Mouse (Mus musculus) heart, postnatal 4 days (tissue): ENCODE measurements around the gene Plekhg5. TPM values are rescaled to one million over a fixed set of nuclear protein-coding genes. Genes with fewer than 3 reads are reported as not detected.

ENCODE experiments used
- DNase-seq: peaks from one replicate; pipeline ENCODE4 v3.0.0; 2021
- total RNA-seq, 2 experiments: library from RNA; stranded (reverse); gene quantifications; 2 replicates each; pipeline ENCODE4 v1.2.3; 2021

Gene Plekhg5
- total RNA-seq, 2 experiments from 2014 or later = 35.0 to 35.3 TPM

DNA sequence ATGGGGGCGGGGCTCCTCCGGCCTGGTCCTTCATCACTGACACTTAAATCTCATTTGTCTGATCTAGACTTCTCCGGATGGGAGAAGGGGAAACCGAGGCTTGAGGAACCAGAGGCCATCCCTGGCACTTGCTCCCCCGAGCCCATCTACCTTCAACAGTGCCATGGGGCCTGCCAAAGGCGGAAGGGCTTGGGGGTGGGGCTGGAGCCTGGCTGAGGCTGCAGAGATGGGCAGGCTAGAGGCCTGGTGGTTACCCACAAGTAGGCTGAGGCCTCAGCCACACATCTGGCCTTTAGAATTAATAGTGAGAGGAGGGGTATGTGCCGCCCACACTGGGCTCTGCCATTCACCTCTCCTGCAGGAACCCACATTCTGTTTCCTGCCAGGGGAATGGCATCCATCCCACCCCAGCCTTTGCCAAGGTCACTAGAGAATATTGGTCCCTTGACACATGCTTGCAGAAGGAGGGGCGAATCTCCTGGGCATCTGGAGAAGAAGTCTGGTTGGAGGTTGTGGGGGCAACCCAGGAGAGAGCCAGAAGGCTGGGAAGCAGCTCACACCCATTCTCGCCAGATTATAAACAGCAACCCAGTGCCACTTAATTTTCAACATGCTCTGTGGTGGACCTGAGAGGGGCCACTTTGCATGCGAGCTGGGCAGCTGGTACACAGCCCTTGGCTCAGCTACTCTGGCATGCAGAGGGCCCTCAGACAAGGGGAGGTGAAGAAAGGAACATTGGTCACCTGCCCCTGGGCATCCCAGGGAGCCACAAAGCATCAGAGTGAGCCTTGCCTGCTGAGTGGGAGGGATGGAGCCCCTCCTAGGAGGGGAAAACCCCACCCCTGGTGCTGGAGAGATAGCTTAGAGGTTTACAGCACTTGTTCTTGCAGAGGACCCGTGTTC lies 1.6 kb upstream of the Plekhg5 start:
- DNase-seq = no peak

DNA sequence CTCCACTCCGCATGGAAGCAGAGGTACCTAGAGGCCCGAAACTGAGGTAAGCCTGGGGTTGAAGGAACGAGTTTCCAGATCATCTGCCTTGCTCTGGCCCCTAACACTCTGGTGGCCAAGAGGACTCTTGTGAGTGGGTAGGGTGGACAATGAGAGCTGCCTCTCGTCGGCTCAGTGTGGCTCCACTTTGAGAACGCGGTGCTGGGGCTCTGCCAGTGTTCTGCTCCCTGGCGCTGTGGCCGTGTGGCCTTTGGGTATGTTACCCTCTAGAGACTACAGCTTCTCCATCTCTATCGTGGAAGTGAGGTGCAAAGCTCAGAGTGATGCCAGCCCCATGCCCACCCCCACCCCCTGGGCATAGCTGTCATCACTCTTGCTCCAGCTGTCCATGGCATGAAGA lies 357 bp downstream of the Plekhg5 start:
- DNase-seq = no peak

GRCm38 (mm10) chr4:152073715-152074114 lies 1.4 kb downstream of the Plekhg5 start:
- DNase-seq = no peak

DNA sequence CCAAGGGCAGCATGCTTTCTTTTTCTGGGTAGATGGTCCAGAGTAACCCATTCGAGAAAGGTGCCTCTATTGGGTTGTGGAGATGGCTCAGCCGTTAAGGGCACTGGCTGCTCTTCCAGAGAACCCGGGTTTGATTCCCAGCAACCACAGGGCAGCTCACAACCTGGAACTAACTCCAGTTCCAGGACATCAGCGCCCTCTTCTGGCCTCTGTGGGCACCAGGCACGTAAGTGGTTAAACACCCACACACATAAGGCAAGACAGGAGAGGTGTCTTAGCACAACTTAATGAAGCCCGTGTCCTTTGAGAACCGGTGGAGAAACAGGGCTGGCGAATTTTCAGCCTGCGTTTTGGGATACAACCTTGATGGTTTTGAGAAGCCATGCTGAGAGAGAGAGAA lies 2.2 kb downstream of the Plekhg5 start:
- no peak for DNase-seq

DNA sequence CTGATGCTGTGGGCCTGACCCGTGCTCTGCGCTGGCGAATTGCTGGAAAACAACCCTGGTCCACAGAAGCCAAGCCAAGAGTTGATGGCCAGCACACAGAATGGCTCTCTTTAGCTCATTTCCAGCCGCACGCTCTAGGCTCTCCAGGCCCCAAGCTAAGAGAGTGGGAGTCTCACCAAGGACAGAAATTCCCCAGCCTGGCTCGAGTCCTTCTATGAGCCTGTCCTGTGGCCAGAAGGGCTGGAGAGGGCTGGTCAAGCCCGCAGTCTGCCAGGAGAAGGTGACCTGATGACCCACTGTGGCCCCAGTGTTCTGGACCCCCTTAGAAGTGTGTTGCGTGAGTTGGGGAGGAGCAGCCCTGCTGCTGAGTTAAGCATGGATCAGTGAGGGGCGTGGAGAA lies 4.9 kb downstream of the Plekhg5 start:
- DNase-seq = no peak

DNA sequence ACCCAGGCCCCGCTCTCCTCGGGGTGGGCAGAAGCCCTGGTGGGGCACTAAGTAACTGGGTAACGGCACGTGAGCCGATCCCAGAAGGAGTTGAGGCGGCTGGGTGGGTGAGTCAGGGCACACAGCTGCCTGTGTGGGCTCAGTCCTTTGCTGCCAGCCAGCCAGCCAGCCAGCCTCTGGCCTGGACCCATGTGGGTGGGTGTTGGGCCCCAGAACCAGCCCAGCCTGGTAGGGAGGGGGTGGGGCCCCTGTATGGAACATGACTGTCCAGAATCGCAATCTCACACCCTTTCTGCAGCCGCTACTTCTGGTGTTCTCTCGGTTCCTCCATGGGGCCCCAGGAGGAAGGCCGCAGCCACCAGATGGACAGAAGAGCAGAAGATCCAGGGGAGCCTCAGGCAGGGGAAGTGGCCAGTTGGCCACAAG lies 5.8 kb downstream of the Plekhg5 start:
- no peak for DNase-seq

DNA sequence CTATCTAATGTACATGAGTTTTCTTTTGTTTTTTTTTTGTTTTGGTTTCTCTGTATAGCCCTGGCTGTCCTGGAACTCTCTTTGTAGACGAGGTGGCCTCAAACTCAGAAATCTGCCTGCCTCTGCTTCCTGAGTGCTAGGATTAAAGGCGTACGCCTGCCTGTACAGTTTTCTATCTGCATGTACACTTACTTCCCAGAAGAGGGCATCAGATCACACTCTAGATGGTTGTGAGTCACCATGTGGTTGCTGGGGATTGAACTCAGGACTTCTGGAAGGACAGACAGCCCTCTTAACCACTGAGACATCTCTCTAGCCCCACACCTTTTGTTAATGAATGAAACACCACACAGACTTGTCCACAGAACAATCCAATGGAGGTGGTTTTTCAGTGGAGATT lies 7.0 kb downstream of the Plekhg5 start:
- no peak for DNase-seq

DNA sequence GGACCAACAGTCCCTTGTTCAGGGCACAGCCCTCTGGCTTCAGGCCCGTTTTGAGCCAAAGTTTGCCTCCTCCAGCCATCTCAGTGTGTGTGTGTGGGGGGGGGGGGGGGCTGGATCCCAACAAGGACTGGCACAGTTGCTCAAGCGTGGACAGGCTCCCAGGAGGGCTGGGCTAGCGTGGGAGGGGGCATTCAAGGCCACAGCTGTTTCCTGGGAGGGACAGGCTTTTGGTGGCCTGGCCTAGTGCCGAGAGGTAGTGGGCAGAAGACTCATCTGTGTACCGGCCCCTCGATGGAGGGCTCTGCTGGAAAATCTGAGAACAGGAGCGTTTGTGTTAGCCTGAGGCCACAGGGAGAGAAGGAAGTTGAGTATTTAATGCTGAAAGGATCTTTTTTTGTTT lies 7.6 kb downstream of the Plekhg5 start:
- no peak for DNase-seq

DNA sequence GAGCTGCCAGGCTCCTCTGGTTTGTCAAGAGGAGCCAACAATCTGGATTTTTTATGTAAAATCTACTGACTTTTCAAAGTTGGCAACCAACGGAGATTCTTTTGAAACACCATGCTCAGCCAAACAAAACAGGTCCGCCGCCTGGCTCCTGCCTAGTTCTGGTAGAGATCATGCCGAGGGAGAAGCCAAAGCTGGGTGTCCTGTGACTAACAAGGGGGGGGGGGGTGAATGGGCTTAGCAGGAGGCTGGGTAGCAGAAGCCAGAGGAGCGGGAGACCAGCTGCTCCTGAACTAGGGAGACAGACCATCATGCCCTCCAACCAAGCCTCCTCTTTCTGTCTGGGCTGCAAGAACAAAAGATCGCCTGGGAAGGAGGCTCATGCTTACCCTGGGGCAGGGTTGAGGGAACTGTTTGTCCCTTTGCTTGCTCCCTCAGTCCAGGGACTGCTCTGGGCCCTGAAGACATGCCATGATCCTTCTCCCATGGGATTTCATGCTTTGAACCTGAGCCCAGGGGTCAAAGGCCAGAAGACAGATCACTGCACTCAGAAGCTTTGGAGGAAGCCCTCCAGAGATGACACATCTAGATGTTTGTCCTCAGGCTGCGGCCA lies 11.4 kb downstream of the Plekhg5 start:
- DNase-seq = no peak

DNA sequence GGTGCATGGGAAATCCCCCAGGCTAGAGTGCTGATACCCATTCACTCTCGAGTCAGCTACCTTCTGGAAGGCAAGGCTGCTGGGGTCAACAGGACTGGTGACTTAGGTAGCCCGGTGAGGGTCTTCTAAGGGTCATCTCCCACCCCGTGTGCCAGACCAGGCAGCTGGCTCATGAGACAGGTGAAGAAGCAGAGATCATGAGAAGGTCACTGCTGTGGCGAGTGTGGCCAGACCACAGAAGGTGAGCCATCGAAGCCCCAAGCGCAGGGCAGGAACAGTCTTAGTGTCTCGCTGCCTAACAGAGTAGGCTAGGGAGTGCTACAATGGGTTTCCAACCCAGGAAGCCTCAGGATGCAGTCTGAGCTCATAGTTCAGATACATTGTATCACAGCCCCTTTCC lies 12.3 kb downstream of the Plekhg5 start:
- no peak for DNase-seq

DNA sequence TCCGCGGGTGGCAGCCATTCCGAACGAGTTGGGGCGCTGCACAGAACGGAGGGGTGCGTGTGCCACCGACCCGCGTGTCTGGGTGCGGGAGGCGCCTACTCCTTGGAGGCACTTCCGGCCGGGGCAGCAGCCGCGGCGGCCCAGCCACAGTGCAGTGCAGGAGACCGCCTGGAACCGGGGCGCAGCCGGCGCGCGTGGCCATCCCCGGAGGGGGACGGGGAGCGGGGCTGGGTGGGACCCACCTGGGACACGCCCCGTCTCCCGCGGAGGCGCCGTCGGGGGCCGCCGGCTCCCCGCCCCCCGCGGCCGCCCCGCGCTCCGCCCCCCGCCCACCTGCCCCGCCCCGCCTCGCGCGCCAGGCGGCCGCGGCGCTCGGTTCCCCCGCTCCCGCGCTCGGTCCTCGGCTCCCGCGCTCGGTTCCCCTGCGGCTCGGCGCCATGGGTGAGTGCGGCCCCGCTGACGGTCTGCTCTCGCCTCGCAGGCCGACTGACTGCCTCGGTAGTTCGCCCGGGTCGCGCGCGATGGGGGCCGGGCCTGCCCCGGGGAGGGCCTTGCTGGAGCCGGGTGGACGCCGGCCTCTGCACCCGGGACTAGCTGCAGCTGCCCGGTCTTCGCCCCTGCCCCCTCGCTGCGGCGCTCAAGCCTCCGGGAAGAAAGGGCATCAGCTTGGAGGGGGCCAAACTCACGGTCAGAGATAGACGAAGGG lies 14.4 kb downstream of the Plekhg5 start:
- peak; percentile 70 for DNase-seq

GRCm38 (mm10) chr4:152087211-152088081 lies 15.1 kb downstream of the Plekhg5 start:
- DNase-seq = no peak

DNA sequence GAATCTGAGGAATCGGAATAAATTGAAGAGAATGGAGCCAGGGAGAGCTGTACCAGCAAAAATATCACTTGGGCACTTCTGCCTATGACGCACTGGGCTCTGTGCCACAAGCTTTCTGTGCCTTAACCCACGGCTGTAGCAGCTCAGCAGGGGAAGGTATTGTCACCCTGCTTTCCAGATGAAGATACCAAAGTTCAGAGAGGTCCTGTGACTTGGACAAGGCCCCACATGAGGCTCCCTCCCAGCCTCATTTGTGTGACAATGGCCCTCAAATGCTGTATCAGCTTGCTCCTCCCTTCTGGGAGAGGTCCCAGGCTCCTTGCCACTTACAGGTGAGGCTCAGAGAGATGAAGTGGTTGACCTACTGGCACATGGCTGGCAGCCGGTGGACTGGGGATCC lies 15.8 kb downstream of the Plekhg5 start:
- peak; percentile 66 for DNase-seq

- no peak for DNase-seq
Measured at GRCm38 (mm10) chr4:152088556-152089120, 16.3 kb downstream of the Plekhg5 start.

DNA sequence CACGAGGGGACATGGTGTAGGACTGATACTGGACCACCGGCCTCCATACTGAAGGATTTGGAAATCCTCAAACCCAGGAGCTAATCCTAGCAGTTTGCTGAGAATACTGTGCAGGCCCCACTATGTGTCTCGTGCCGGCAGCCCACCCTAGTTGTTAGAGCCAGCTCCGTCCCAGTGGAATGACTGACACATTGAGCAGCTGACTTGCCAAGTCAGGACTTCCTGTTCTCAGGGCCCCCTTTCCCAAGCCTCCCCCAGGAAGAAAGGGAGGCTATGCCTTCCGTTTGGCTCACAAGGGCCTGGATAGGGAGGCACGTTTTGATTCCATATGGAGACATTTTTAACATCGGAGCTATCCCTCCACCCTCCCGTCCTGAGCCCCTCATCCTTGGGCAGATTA lies 17.9 kb downstream of the Plekhg5 start:
- DNase-seq = no peak

DNA sequence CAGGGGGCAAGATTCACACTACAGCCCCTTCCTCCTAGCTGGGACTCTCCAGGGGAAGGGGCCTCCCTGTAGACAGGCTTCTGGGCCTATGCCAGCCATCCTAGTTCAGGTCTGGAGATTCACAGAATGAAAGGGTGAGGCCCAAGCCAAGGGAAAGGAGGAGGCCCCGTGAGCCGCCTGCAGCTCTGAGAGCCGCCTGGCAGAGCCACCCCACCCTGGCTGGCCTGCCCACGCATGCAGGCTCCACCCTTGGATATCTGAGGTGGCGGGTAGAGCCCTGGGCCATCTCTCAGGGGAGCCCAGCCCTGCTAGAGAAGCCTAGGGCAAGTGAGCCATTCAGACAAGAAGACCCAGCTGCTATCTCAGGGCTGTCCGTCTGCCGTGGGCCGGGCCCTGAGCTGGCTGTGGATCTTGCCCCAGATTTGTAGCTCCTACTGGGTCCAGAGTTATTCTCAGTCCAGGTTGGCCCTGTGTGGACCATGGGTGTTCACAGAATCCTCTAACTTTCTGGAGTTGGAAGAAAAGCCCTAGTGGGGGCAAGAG lies 20.5 kb downstream of the Plekhg5 start:
- DNase-seq = no peak

- no peak for DNase-seq
Measured at GRCm38 (mm10) chr4:152094233-152094632, 21.9 kb downstream of the Plekhg5 start.

- DNase-seq = peak; percentile 88
Measured at GRCm38 (mm10) chr4:152095937-152096910, 23.9 kb downstream of the Plekhg5 start.

GRCm38 (mm10) chr4:152096927-152097326 lies 24.6 kb downstream of the Plekhg5 start:
- DNase-seq = peak; percentile 48
